Mouse (Mus musculus) right cerebral cortex, adult 2 months (tissue): ENCODE results near the gene Etl4.
"Not testable (repeated sequence)": the region's sequence is repeated elsewhere in the genome, so short reads cannot be mapped to it uniquely, and the experiment has no call there.

Source experiments
- DNase-seq, 2 experiments: peaks; one replicate each; pipeline ENCODE4 v3.0.0; 2021 to 2022; ENCODE audit warnings: low spot score in 2 of 2

Etl4 gene

DNA sequence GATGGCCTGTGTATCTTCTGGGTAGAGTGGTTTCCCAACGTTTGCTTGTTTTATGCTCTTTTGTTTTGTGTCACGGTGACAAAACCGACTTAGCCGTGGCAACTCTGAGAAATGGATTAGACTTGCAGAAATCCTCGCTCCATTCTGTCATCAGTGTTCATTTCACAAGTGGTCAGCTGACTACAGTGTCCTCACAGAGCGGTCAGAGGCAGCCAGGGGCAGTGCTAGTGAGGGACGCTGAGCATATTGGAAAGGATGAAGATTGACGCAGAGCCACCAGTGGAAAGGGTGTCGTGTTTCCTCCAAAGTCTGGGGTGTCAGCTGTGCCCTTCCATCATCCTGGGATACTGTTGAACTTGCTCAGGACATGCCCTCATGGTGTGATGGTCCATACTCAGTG lies 733.2 kb downstream of the Etl4 start:
- no peak for DNase-seq

DNA sequence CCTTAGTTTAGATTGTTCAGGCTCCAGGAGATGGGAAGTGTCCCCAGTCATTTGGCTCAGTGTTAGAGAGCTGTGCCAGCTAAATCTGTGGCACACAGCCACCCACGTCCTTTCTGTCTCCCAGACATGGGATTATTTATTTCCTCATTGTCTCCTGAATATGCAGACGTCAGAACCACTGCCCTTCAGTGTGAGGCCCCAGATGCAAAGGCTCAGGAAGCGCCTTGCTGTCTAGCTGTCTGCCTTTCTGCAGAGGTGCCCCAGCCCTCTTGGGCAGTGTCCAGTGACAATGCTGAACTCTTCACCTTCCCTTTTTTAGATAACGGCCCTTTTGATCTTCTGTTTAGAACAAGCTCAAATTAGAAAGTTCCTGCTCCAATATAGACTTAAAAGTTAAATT lies 740.2 kb downstream of the Etl4 start:
- peak; percentile 40 to 59 for DNase-seq

DNA sequence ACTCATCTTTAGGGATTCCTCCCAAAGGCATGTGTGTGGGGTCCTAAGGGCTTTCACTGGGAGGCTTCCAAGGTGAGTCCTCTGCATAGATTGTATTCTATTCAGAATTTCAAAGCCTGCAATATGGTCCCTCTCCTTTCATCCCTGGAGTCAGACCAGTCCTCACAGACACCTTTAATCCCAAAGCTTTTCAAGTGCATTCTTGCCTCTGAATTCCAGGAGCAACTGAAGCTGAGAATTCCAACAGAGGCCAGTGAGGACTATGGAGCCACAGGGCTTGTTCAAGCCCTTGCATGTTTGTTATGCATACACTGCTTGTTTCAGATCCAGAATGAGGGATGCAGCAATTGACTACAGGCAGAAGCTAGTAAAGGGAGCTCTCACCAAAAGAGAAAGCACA lies 743.5 kb downstream of the Etl4 start:
- DNase-seq, result no peak

DNA sequence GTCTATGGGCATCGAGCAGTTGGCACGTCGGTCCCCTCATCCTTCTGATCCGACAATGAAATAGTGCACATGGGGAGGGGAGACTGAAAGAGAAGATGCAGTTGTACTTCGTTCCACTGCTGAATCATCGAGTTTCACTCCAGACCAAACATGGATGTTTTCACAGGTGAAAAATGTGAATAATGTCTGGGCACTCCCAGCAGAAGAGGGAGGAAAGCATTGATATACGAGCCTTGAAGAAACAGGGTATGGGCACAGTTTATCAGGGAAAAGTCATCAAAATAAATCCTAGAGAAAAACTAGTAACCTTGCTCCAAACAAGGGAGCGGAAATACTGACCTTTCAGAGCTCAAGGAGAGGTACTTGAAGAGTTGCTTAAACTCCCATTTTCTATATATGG lies 744.5 kb downstream of the Etl4 start:
- DNase-seq, result no peak

DNA sequence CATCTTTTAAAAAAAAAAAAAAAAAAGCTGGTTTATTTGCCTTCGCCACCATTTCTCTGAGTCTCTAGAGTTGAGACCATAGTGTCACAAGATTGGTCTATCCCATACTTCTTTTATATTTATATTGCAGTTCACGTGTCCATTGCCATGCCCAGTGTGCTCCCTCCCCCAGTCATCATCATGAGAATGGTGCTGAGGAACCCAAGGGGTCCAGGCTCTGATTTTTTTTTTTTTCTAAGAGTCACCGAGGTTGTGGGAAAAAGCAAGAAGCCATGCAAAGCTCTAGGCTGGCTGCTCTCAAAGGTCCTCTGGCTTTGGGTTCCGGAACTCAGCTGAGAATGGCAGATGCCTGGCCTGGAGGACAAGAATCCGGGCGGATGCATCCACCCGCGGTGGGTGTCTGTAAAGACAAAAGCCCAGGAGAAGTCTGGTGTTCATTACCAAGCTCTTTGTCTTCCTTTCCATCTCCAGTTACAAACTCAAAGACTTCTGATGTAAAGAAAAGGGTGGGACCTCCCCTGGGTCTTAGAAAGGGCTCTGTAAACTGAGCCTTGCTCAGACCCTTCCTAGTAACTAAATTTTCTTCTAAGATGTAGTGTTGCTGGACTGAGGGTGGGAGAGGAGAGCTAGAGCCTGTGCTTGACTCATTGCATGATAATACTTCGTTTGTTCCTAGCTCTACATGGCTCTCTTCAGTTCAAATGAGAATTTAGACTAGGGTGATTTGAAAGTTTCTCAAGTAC lies 745.2 kb downstream of the Etl4 start:
- DNase-seq, result no peak

DNA sequence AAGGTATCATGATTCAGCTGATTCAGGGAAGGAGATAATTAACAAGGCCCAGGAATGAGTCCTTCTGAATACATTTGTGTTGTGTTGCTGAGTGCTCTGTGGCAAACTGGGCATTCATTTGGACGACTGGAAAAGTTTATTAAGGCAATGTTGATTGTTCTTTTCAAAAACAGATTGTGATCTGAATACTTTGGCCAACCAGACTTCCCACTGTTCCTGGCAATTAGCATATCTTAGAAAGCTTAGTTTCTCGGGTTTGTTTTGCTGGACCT lies 745.7 kb downstream of the Etl4 start:
- DNase-seq, result no peak

DNA sequence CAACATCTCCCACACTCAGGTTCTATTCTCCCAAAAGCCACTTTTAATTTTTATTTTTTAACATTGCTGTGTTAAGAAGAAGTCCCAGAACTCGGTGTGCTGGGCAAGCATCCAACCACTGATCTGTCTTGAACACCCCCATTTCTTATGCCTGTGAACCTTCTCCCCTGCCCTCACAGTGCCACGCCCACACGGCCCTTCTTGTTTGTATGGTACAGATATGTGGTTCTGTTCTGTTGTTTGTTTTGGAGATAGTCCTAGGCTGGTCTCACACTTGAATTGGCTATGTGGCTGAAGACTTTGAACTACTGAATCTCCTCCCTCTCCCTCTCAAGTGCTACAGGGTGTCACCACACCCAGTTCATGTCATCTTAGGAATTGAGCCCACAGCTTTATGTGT lies 748.3 kb downstream of the Etl4 start:
- peak; percentile 7 to 16 for DNase-seq

DNA sequence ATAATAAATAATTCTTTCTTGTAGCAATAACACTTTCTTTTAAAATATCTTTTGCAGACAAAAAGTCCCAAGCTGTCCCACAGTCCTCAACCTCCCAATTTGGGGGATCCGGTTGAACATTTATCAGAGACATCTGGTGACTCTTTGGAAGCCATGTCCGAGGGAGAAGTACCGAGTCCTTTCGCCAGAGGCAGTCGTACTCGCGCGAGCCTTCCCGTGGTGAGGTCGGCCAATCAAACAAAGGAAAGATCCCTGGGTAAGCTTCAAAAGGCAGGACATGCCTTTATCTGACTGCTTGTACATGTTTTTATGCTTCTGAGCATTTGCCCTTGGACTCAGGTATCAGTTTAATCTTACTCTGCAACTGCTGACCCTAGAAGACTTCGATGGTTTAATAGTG lies 752.3 kb downstream of the Etl4 start:
- DNase-seq, result no peak

DNA sequence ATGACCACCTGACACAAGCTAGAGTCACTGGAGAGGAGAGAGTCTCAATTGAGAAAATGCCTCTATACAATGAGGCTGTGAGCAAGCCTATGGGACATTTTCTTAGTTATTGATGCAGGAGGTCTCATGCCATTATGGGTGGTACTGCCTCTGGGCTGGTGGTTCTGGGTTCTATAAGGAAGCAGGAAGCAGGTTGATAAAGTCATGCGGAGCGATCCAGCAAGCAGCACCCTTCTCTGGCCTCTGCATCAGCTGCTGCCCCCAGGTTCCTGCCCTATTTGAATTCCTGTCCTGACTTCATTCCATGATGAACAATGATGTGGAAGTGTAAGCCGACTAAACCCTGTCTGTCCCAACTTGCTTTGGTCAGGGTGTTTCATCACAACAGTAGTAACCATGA lies 753.1 kb downstream of the Etl4 start:
- no peak for DNase-seq

DNA sequence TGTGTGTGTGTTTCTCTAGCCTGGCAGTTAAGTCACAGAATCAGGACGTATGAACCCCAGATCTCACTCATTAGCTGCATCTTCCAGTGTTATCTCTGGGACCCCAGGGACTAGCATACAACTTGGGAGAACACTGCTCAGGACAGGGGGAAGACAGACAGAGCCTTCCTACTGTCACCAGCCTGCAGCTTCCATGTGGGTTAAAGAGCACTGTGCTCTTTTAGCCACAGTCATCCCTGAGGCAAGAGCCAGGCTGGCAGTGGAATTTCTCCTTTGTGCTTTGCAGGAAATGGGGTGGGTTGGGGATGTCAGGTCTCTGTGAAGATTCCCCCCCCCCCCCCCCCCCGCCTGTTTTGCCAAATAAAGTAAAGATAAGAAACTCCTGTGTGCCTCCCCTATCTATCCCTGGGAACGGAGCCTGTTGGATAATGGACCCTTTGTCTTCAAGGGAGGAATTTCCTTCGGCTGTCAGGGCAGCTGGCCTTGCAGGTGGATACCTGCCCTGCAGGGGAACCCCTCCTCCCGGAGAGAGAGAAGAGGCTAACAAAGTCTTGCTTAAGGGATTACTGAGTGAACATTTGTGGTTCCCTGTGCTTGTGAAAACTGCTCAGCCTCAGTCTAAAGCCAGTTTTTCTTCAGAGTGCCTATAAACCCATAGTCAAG lies 755.9 kb downstream of the Etl4 start:
- no peak for DNase-seq

DNA sequence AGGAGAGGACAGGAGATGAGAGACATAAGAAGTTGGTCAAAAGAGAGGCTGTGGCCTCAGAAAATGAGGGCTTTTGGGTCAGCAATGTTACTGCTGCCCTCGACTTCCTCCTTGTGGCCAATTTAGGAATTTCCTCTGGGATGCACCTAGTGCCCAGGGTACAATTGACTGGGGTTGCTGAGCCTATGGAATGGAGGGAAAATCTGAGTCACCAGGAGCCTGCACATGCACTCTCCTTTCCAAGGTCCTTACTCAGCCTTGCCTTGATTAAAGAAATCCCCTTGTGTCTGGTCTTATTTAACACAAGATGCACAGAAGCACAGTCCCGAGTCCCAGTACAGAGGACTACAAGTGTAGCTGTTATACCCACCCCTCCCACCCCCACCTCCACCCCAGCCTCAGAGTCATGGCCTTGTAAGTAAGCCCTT lies 756.5 kb downstream of the Etl4 start:
- peak; percentile 21 to 40 for DNase-seq

DNA sequence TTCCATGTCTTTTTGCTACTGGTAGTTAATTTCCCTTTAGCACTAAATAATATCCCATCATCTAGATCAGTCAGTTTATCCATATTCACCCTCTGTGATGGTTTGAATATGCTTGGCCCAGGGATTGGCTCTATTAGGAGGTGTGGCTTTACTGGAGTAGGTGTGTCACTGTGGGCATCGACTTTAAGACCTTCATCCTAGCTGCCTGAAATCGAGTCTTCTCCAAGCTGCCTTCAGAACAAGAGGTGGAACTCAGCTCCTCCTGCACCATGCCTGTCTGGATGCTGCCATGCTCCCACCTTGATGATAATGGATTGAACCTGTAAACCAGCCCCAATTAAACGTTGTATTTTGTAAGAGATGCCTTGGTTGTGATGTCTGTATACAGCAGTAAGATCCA lies 758.3 kb downstream of the Etl4 start:
- no peak for DNase-seq

DNA sequence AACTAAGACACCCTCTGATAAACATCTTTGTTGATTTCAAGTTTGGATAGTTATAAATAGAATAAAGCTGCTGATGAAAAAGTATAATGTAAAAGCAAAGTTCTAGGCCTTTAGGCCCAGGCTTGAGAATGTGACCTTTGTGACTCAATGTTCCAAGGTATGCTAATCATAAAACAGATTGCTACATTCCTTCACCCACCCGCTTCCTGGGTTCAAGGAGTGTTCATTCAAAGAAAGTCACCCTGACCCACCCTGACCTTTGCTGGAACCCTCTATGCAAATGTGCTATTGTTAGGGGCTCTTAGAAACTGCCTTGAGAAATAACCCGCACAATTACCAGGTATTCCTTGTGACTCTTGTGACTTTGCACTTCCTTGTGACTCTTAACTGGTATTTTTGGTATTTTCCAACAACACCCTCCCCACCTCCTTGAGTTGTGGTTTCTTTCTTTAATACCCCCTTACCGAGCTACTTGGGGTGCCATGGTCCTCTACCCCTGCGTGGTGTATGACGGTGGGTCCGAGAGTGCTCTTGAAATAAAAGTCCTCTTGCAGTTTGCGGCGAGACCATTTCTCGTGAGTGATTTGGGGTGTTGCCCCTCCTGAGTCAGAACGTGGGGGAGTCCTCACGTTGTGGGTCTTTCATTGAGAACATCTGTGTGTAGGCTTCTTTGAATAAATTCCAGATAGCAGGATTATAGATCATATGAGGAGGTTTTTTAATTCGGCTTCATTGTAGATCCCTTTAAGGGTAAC lies 758.9 kb downstream of the Etl4 start:
- DNase-seq, result not testable (repeated sequence)

DNA sequence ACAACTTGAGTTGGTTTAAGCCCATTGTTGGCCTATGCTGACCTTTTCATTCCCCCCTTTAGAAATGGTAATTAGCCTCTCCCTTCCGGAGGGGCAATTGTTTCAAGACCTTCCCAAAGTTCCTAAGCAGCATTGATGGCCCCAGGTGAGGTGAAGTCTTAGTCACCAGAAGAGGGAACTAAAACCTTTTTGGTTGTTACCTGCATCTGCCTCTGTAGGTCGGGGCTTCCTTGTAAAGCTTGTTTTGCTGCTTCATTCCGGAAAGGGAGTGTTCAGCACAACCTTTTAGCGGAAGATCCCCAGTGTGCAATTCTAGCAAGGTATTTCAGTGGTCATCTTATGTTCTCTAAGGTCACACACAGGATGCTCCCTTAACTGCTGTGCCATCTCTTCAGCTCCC lies 759.8 kb downstream of the Etl4 start:
- no peak for DNase-seq

DNA sequence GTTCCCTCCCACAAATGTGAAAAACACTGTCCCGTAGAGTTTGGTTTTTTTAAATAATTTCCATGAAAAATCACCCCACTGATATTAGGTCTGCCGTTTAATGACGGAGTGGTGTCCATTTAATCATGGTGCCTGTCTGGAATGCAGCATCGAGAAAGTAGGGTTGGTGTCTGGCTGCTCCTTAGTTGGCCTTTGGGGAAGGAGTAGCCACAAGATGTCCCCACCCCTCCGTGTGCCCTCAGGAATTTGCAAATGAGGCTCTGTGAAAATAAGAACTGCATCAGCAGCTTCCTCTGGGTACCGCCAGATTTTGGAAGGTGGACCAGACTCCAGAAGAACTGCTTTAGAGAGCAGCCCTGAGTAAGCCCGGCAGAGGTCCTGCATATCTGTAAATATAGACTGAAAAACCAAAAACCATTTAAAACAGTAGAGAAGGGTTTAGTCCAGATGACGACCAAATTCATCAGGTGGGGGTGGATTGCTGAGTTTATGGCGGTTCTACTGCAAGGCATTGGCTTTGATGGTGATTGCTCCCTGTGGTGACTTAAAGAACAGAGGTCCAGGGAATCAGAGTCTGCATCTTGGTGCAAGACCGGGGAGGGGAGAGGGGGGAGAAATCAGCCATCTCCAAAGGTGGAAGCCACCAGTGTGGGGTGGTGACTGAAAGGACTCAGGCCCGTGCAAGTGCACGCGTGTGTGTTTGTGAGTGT lies 762.1 kb downstream of the Etl4 start:
- no peak for DNase-seq

DNA sequence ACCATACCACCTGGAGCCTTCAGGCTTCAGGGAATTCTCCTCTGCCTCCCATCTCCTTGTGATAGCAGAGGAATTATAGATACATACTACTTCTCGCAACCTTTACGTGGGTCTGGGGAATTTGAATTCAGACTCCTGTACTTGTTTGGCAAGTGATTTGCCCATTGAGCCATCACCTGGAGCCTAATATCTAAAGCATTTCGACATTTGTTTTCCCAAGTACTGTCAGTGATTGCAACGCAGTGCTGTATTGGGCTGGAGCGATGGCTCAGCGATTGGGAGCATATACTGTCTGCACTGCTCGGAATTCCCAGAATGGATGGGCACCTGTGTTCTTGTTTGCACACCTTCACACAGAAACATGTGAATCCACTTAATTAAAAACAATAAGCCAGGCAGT lies 762.7 kb downstream of the Etl4 start:
- DNase-seq, result no peak

DNA sequence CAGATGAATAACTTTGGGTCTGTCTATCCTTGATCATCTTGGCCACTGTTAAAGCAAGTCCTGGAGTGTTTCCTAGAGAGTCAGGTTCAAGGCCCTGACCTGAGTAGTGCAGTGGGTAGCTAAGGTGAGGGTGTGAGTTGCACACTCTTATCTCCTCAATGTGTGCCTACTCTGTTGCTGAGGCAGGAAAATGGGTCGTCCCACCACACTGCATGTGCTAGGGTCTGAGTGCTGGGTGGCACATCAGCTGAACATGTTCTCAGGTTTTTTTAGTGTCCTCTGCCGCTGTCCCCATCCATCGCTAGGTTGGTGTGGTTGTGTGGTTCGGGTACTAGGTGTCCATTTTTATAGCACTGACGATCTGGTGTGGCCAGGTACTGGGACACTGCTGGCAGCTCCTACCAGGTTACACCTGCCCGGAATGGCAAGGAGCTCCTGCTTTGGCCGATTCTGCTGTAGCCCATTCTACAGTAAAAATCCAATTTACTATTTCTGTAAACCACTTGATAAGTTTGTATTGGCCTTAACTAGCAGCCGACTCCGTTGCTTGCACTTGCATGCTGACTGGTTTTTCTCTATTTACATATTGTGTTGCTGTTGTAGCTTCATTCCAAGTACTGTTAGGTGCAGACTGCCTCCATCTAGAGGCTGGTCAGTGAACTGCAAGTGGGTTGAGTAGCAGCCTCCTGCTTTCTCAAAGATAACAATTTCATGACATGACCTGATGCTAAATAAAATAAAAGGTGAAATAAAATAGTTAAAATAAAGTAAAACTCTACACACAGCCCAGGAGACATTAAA lies 763.4 kb downstream of the Etl4 start:
- DNase-seq, result peak; percentile 80 to 84

DNA sequence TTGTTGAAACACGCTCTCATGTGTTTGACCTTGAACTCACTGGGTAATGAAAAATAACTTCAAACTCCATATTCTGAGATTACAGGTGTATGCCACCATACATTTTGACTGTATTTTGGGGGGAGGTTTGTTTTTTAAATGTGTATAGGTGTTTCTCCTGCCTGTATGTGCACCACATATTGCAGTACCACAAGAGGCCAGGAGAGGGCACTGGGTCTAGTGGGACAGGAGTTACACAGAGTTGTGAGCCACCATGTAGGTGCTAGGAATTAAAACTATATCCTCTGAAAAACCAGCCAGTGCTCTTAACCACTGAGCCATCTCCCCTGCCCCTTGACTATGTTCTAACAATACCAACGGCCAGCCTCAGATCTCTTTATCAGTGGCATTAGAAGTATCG lies 766.8 kb downstream of the Etl4 start:
- DNase-seq, result no peak

DNA sequence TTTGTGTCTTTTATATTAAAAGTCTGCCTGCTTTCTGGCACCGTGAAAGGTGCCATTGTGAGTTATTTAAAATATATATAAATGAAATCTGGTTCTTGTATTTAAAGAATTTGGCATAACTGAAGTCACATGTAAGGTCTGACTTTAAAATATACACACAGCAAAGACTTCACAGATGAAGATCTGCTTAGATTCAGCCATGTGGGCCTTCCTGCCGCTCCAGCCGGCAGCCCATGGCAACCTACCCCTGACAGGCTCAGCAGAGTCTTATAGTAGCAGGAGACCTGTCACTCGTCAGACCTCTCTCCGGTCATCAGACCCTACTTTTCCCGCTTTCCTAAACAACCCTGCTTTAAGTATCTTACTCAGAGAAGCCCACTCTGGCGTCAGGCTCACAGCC lies 769.2 kb downstream of the Etl4 start:
- no peak for DNase-seq

DNA sequence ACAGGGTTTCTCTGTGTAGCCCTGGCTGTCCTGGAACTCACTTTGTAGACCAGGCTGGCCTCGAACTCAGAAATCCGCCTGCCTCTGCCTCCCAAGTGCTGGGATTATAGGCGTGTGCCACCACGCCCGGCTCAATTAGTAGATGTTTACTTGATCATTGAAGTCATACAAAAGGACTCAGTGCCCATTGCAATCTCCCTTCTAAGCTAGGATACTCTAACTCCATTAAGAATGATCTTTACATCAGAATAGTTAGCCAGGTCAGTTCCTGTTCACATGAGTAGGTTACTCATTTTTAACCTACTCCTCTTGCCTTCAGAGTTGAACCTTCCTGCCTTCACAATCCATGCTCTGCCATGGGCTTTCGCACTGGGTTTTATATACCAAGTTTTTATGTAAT lies 772.6 kb downstream of the Etl4 start:
- not testable (repeated sequence) for DNase-seq

DNA sequence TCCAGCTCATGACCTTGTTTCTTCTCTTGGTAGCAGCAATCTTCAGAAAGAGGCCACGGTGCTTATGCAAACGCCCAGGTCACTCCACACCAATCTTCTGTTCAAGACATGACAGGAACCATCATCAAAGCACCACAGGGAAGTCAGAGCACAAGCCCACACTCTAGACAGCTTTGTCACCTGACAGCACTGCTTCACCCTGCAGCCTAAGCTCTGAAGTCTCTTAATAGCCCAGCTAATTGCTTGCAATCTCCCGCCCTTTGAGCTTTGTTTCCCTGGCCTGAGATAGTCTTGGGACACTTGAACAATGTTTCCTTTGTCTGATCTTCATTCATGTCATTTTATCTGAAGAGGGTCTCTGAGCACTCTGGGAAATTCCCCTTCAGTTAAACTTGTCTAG lies 779.8 kb downstream of the Etl4 start:
- no peak for DNase-seq

DNA sequence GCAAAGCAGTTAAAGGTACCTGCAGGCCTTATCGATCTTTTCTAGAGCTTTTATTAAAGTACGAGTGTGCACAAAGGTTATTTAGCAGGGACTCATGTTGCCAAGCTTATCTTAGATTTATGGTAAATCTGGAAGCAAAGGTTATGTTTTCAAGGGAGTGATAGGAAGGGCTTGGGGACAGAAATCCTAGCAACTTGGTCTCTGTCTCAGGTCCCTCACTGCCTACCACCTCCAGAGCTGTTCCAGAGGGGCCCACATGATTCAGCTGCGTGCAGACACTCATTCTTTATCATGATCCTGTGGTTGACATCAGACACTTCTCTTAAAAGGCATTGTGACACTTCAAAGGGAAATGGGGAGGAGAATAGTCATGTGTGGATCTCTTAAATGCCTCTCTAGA lies 783.3 kb downstream of the Etl4 start:
- no peak for DNase-seq
